Mouse (Mus musculus) gastrocnemius, postnatal 25 days (tissue): ENCODE measurements around the gene Zfp968. TPM values are rescaled to one million over a fixed set of nuclear protein-coding genes. Genes with fewer than 3 reads are reported as not detected.
"Not testable (repeated sequence)": the region's sequence is repeated elsewhere in the genome, so short reads cannot be mapped to it uniquely, and the experiment has no call there.

Source experiments
- DNase-seq: peaks from one replicate; pipeline ENCODE4 v3.0.0; 2022
- long read RNA-seq, 2 experiments: library from polyadenylated mRNA; stranded (forward); transcript quantifications; one replicate each; pipeline ENCODE4 v2.0.0; 2021
- total RNA-seq, 2 experiments: library from RNA; stranded (reverse); gene quantifications; 1 replicate in 1 of 2; 2 replicates in 1 of 2; pipeline ENCODE4 v1.2.3; 2021

Zfp968 gene
- total RNA-seq = 1 to 10 TPM; 3.6 to 4.6 TPM
- long read RNA-seq, experiment 1, partial matches to known transcripts = 0 of 1 reads
- long read RNA-seq, experiment 1, other reads (novel, unspliced or antisense) = 1 of 1 reads
- long read RNA-seq, experiment 2, partial matches to known transcripts = 0 of 1 reads
- long read RNA-seq, experiment 2, other reads (novel, unspliced or antisense) = 0 of 1 reads

GRCm38 (mm10) chr2:175372136-175372535, at the start of gene Zfp968:
Gene Zfp968, plus strand, starts transcription at chr2:175372436.
- DNase-seq = not testable (repeated sequence)

- DNase-seq = not testable (repeated sequence)
Observed at GRCm38 (mm10) chr2:175338097-175338496, 34.1 kb upstream of the Zfp968 start, which contains the start of gene Gm4631. Gene Gm4631, minus strand, starts transcription at chr2:175338197.

Other genes starting within 250 kb of the Zfp968 start
- gene Gm14399, start 230.4 kb upstream of the Zfp968 start, total RNA-seq = 10 to 100 TPM in 1 of 2 experiments, 1 to 10 TPM in 1; 7.5 to 12.2 TPM
- gene Gm14443, start 196.6 kb upstream of the Zfp968 start, total RNA-seq = under 1 TPM; 0.72 to 0.88 TPM
- 10 to 100 TPM; 38.1 to 42.3 TPM for gene Gm14391, start 165.5 kb upstream of the Zfp968 start, total RNA-seq
- 10 to 100 TPM in 1 of 2 experiments, 1 to 10 TPM in 1; 7.0 to 10.4 TPM for gene Gm14440, start 97.3 kb upstream of the Zfp968 start, total RNA-seq
- 10 to 100 TPM; 27.4 to 30.4 TPM for gene Gm4631, start 34.2 kb upstream of the Zfp968 start, total RNA-seq
- gene Gm4724, start 63.4 kb downstream of the Zfp968 start, total RNA-seq = 1 to 10 TPM in 1 of 2 experiments, under 1 TPM in 1; 0.48 to 1.9 TPM
- 1 to 10 TPM; 2.9 to 3.8 TPM for gene Zfp965, start 97.5 kb downstream of the Zfp968 start, total RNA-seq